Mouse (Mus musculus) hindbrain, embryonic 11.5 days (tissue): ENCODE measurements at regions not wholly inside any gene's neighbourhood (a gene's known extent, or its start where the extent isn't known, plus 50 kb on each side); places are given as distances from the start of the nearest gene placed in this dataset.
"Not testable (repeated sequence)": the region's sequence is repeated elsewhere in the genome, so short reads cannot be mapped to it uniquely, and the experiment has no call there.

ENCODE experiments used
- ATAC-seq: fragments of 200-750 bp; cut with Nextera tagmentation; 2 replicates; pipeline ENCODE4 v1.8.0; 2017; ENCODE audit warnings: mild to moderate bottlenecking, moderate TSS enrichment, moderate library complexity; ENCODE audit not compliant: low FRiP score
- DNase-seq: peaks from one replicate; pipeline ENCODE4 v3.0.0-alpha.2; 2015; ENCODE audit warnings: low spot score
- H3K27ac ChIP-seq: fragments of 300-500 bp; sonication (generic); 2 replicates; pipeline ENCODE4 v1.5.1; 2014; ENCODE audit warnings: mild to moderate bottlenecking, low read depth, low read length
- H3K27me3 ChIP-seq: fragments of 300-500 bp; sonication (generic); 2 replicates; pipeline ENCODE4 v1.6.1; 2014; ENCODE audit warnings: mild to moderate bottlenecking, low read length, moderate library complexity, mixed read lengths; ENCODE audit not compliant: control insufficient read depth, insufficient read depth
- H3K36me3 ChIP-seq: fragments of 300-500 bp; sonication (generic); 2 replicates; pipeline ENCODE4 v1.6.1; 2014; ENCODE audit warnings: mild to moderate bottlenecking, low read length, moderate library complexity, mixed read lengths; ENCODE audit not compliant: control insufficient read depth, insufficient read depth
- H3K4me1 ChIP-seq: fragments of 300-500 bp; sonication (generic); replicated peaks from 2 replicates; pipeline ENCODE4 v1.6.1; 2014; ENCODE audit warnings: low read length, mixed read lengths; ENCODE audit not compliant: control insufficient read depth, insufficient read depth
- H3K4me2 ChIP-seq: fragments of 300-500 bp; sonication (generic); replicated peaks from 2 replicates; pipeline ENCODE4 v1.6.1; 2014; ENCODE audit warnings: mild to moderate bottlenecking, low read depth, low read length
- H3K4me3 ChIP-seq: fragments of 300-500 bp; sonication (generic); 2 replicates; pipeline ENCODE4 v1.5.1; 2014; ENCODE audit warnings: low read depth, low read length
- H3K9ac ChIP-seq: fragments of 300-500 bp; sonication (generic); 2 replicates; pipeline ENCODE4 v1.6.1; 2014; ENCODE audit warnings: low read depth, low read length
- H3K9me3 ChIP-seq: fragments of 300-500 bp; sonication (generic); 2 replicates; pipeline ENCODE4 v1.6.1; 2016; ENCODE audit warnings: low read length; ENCODE audit not compliant: control insufficient read depth
- WGBS: fragments of 180-500 bp; shearing (Covaris S2); extraction: QIAGEN DNeasy Blood & Tissue Kit; methylation state at CpG from one replicate; pipeline ENCODE4 v1.1.7; 2014; 5-methylcytosine and 5-hydroxymethylcytosine counted together

DNA sequence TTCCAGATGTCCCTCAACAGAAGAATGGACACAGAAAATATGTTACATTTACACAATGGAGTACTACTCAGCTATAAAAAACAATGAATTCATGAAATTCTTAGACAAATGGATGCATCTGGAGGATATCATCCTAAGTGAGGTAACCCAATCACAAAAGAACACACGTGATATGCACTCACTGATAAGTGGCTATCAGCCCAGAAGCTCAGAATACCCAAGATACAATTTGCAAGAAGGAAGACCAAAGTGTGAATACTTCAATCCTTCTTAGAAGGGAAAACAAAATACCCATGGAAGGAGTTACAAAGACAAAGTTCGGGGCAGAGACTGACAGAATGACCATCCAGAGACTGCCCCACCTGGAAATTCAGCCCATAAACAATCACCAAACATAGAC is 219.9 kb upstream of the Tusc1 start:
- H3K36me3 ChIP-seq, H3K9me3 ChIP-seq, ATAC-seq, H3K27me3 ChIP-seq, H3K9ac ChIP-seq, DNase-seq, H3K27ac ChIP-seq, H3K4me2 ChIP-seq, H3K4me3 ChIP-seq, H3K4me1 ChIP-seq: not testable (repeated sequence)
- 78% methylated on average over 2 of the region's 2 CpGs for WGBS

DNA sequence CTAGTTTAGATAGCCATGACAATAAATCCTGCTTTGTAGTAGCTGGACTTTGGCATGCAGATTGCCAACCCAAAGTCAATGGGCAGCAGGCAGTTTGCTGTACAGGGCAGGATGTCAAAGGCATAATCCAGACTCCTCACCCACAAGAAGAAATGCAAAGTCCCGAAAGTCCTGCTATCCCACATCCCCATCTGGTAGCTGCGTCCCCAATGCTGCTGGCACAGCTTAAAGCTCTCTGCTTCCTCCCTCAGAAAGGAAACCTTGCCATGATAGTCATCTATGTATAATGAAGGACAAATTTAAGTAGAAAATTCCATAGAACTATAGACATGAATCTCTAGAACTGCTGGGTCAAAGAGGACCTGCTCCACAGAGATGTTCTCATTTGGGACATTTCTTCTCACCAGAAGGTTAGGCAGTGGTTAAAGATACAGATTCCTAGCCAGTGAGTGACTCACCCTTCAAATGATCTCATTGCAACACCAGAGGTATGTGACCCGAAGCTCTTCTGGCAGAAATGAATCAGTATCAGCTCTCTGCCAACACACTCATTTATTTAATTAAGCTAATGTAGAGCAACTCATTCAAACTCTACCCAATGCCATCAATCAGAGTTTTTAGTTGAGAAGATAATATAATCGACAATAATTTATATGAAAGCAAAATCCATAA is 217.3 kb upstream of the Tusc1 start:
- WGBS: 92% methylated on average over 4 of the region's 4 CpGs
- Histone ChIP-seq H3K4me2 (no peak overlapping the region), H3K27me3 (no peaks in the 10 kb centered on the region), H3K36me3 (no peaks in the 10 kb centered on the region), H3K27ac (no peak overlapping the region), H3K4me3 (no peak overlapping the region), H3K4me1 (no peaks in the 10 kb centered on the region), H3K9me3 (no peaks in the 10 kb centered on the region), H3K9ac (no peak overlapping the region)
- DNase-seq: no peak
- no peak for ATAC-seq

DNA sequence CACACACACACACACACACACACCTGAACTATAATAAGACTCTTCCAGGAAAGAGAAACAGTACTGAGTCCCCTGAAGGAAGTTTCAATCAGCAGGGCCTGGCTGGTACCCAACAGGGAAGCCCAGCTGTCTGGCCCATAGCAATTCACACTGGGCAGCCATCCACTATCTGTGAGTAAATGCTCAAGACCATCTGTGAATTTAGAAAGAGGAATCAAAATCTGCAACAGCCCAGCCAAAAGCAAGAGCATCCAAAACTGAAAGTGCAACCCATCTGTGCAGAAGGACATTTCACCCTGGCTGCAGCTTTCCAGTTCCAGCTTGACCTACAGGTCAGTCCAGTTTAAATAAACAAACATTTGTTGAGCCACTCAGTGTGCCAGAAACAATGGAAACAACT is 215.8 kb upstream of the Tusc1 start:
- H3K27me3 ChIP-seq: no peaks in the 10 kb centered on the region
- H3K27ac ChIP-seq: no peak overlapping the region
- H3K9me3 ChIP-seq: no peaks in the 10 kb centered on the region
- no peaks in the 10 kb centered on the region for H3K4me1 ChIP-seq
- H3K9ac ChIP-seq: no peak overlapping the region
- no peak overlapping the region for H3K4me3 ChIP-seq
- no peak overlapping the region for H3K4me2 ChIP-seq
- no peaks in the 10 kb centered on the region for H3K36me3 ChIP-seq
- ATAC-seq (no peak), DNase-seq (no peak)

DNA sequence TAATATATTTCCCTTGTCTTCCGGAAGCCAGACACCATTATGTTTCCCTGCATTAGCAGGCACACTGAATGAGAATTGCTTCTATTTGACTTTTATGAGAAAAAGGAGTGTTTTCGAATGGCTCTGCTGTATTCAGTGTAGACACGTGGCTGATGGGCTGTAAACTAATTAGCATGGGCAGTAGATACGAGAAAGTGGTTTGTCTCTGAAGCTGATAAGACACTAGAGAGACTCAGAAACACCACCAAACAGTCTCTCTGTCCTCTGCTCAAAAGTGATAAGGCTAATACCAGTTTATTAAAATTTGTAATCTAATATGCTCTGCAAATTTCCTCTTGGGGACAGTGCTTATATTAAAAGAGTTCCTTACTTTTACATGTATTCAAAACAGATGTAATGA is 205.3 kb upstream of the Tusc1 start:
- Histone ChIP-seq H3K9ac (no peak overlapping the region), H3K27ac (no peak overlapping the region), H3K27me3 (no peaks in the 10 kb centered on the region), H3K4me1 (no peaks in the 10 kb centered on the region), H3K4me3 (no peak overlapping the region), H3K4me2 (no peak overlapping the region), H3K9me3 (no peaks in the 10 kb centered on the region), H3K36me3 (no peaks in the 10 kb centered on the region)
- 75% methylated on average over 4 of the region's 4 CpGs for WGBS
- ATAC-seq (no peak), DNase-seq (no peak)

DNA sequence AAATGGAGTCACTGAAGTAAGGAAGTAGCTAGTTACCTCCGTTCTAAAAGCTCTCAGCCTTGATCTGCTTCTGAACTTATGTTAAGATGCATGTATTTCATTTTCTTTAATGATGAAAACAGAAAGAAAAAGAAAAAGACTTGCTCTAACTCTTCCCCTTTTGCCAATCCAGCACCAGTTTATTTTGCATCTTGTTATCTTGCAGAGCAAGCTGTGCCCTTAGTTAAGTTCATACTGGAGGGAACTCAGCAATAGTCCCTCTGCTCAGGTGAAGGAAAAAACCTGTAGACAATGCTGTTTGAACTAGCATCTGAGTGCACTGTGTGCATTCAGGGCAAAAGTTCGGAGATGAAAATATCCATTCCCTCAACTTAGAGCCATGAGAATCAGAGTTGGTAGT is 192.1 kb upstream of the Tusc1 start:
- no peaks in the 10 kb centered on the region for H3K4me1 ChIP-seq
- H3K4me3 ChIP-seq: no peak overlapping the region
- H3K4me2 ChIP-seq: no peak overlapping the region
- DNase-seq (no peak), ATAC-seq (no peak)
- no peaks in the 10 kb centered on the region for H3K36me3 ChIP-seq
- no peak overlapping the region for H3K9ac ChIP-seq
- no peaks in the 10 kb centered on the region for H3K27me3 ChIP-seq
- no peaks in the 10 kb centered on the region for H3K9me3 ChIP-seq
- no peak overlapping the region for H3K27ac ChIP-seq
- 80% methylated on average over 2 of the region's 2 CpGs for WGBS

DNA sequence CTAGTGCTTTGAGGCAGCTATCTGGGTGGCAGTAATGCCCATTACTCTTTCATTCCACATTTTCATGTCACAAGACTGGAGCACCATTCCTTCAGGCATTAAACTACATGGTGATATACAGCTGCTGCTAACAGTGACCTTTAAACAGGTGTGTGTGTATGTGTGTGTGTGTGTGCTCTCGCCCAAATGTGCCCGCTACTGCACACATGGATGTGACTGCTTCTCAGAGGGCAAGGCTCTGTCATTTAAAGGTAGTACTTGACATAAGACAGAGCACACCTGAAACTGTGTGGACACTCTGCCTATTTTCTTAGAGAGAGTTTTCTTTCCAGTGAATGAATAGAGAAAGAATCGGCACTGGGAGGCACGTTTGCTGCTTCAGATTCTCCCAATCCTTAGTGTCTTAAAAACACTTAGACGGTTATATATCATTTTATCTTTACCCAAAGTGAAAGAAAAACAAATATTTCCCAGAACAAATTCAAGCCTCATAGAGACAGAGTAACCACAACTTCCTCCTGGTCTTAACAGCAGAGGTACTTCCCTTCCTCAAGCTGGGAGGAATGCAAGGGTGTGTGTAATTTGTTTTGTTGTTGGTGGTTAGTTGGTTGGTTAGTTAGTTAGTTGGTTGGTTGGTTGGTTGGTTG is 185.3 kb upstream of the Tusc1 start:
- 92% methylated on average over 5 of the region's 5 CpGs for WGBS
- no peak for DNase-seq
- Histone ChIP-seq H3K36me3 (no peaks in the 10 kb centered on the region), H3K27ac (no peak overlapping the region), H3K27me3 (no peaks in the 10 kb centered on the region), H3K9me3 (no peaks in the 10 kb centered on the region), H3K4me3 (no peak overlapping the region), H3K4me2 (no peak overlapping the region), H3K9ac (no peak overlapping the region), H3K4me1 (no peaks in the 10 kb centered on the region)
- ATAC-seq: no peak

DNA sequence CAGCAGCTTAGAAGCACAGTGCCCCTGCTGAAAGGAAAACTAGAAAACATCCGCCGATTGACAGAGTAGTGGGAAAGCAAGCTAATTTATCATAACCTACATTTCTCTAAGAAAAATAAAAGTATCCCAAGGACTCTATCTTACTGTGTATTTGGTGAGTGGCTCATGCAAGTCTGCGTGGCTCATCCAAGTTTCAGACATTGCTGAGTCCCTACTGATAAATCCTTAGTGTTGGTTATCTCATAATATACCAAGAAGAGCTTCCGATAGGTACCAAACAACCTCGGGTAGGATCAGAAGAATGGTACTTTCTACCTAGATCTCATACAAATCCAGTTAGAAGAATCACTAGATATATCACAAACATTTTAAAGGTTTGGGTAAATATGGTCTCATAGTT is 183.6 kb upstream of the Tusc1 start:
- H3K4me2 ChIP-seq: no peak overlapping the region
- H3K4me1 ChIP-seq: no peaks in the 10 kb centered on the region
- WGBS: 93% methylated on average over 5 of the region's 5 CpGs
- no peak overlapping the region for H3K9ac ChIP-seq
- DNase-seq (no peak), ATAC-seq (no peak)
- no peak overlapping the region for H3K27ac ChIP-seq
- H3K36me3 ChIP-seq: no peaks in the 10 kb centered on the region
- no peaks in the 10 kb centered on the region for H3K9me3 ChIP-seq
- no peaks in the 10 kb centered on the region for H3K27me3 ChIP-seq
- no peak overlapping the region for H3K4me3 ChIP-seq

DNA sequence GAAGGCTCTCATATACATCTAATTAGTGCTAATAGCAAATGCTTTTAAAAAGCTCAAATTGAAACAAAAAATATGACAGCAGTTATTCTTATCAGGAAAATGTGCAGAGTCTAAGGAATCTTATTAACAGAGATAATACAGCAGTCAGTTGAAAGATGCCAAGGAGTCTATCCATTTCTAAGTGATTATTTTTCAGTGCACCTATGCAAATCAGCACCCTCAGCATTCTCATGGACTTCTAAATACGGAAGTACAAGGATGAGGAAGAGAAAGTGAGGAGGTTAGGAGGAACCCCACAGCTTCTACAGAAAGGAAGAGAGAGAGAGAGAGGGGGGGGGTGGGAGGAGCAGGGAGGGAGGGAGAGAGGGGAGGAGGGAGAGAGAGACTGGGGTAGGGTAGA is 175.5 kb upstream of the Tusc1 start:
- H3K36me3 ChIP-seq: no peaks in the 10 kb centered on the region
- no peaks in the 10 kb centered on the region for H3K9me3 ChIP-seq
- H3K4me1 ChIP-seq: no peaks in the 10 kb centered on the region
- H3K4me3 ChIP-seq: no peak overlapping the region
- no peak for DNase-seq
- no peak overlapping the region for H3K27ac ChIP-seq
- ATAC-seq: no peak
- no peak overlapping the region for H3K4me2 ChIP-seq
- H3K9ac ChIP-seq: no peak overlapping the region
- no peaks in the 10 kb centered on the region for H3K27me3 ChIP-seq
- WGBS: 47% methylated on average over 1 of the region's 1 CpGs

DNA sequence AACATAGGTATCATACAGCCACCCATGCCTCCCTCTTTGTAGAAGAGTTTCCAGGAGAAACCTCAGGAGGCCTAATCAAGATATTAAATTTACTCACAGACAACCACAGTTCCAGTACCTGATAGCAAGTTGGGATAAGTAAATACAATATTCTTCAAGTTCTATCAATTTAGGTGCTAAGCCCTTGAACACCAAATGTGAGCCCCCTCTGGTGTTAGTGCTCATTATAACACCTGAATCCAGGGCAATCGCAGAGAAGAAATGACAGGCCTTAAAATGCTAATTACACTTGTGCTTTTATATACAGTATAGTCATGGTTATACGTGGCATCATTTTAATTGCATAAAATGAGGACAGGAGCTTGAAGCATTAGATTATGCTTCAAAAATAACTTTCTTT is 161.6 kb upstream of the Tusc1 start:
- no peak overlapping the region for H3K4me3 ChIP-seq
- H3K27me3 ChIP-seq: no peaks in the 10 kb centered on the region
- no peak overlapping the region for H3K27ac ChIP-seq
- H3K4me2 ChIP-seq: no peak overlapping the region
- DNase-seq: no peak
- no peaks in the 10 kb centered on the region for H3K4me1 ChIP-seq
- no peak for ATAC-seq
- H3K9ac ChIP-seq: no peak overlapping the region
- H3K9me3 ChIP-seq: no peaks in the 10 kb centered on the region
- no peaks in the 10 kb centered on the region for H3K36me3 ChIP-seq
- 83% methylated on average over 2 of the region's 2 CpGs for WGBS
